Comparison of ENCODE assay signal across 19 mouse cellular contexts in the genomic region with DNA sequence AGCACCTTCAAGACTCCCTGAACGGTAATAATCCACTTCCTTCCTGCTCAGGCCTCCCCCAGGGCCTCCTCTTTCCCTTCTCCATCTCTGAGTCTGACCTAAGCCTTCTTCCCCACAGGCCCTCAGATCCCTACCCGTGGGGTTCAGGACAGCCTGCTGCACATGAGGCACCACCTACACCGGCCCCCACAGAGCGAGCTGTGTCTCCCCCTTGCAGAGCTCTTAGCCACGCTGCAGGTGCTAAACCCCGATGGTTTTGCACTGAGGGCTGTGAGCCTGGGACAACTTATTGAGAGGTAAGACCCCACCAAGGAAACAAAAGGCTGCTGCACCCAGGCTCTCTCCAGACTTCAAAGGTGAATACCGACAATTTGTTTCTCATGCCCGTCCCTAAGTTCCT. TPM values are rescaled to one million over a fixed set of nuclear protein-coding genes. Genes with fewer than 3 reads are reported as not detected.
"Had no signal": no experiment of that assay in that cellular context is flagged by ENCODE, and none has a peak within 500 bp of the region (broad histone marks: within the 10 kb centered on the region; RNA-seq: fewer than 3 reads in every experiment).

No protein-coding gene starts in this region.

- H3K4me1 ChIP-seq: intestine, embryonic 15.5 days; midbrain, embryonic 10.5 days; midbrain, embryonic 15.5 days; neural tube, embryonic 13.5 days had no signal

- H3K27me3 ChIP-seq: intestine, embryonic 15.5 days; limb, embryonic 15.5 days; liver, embryonic 12.5 days; midbrain, embryonic 15.5 days; neural tube, embryonic 13.5 days had no signal

- ATAC-seq: intestine, embryonic 15.5 days; liver, embryonic 12.5 days; midbrain, embryonic 15.5 days had no signal

- DNase-seq: kidney, adult 18-20 months; kidney, postnatal 10 days; kidney, postnatal 4 days; lung, embryonic 14.5 days; lung, postnatal 10 days; lung, postnatal 4 days; retina, postnatal 1 day; right cerebral cortex, postnatal 14 days had no signal

- H3K27ac ChIP-seq: intestine, embryonic 15.5 days; limb, embryonic 15.5 days; liver, embryonic 12.5 days; midbrain, embryonic 10.5 days; midbrain, embryonic 15.5 days; neural tube, embryonic 13.5 days had no signal

- H3K4me3 ChIP-seq: intestine, embryonic 15.5 days; limb, embryonic 15.5 days; liver, embryonic 12.5 days; midbrain, embryonic 10.5 days; midbrain, embryonic 15.5 days; neural tube, embryonic 13.5 days had no signal

- H3K9me3 ChIP-seq: intestine, embryonic 15.5 days; limb, embryonic 15.5 days; liver, embryonic 12.5 days; midbrain, embryonic 10.5 days; midbrain, embryonic 15.5 days; neural tube, embryonic 13.5 days had no signal

- H3K4me2 ChIP-seq: intestine, embryonic 15.5 days; limb, embryonic 15.5 days; liver, embryonic 12.5 days; lung, embryonic 14.5 days; midbrain, embryonic 15.5 days; neural tube, embryonic 13.5 days had no signal

- H3K9ac ChIP-seq: intestine, embryonic 15.5 days; limb, embryonic 15.5 days; liver, embryonic 12.5 days; lung, embryonic 14.5 days; midbrain, embryonic 15.5 days; neural tube, embryonic 13.5 days had no signal

RNA-seq across cellular contexts. Expression of a gene that starts 19.9 kb away (rescaled TPM):
- polyA plus RNA-seq: kidney, embryonic 14.5 days; lung, embryonic 14.5 days had no signal

RNA-seq across cellular contexts. Expression of a gene that starts 55.8 kb away (rescaled TPM):
- polyA plus RNA-seq: intestine, embryonic 15.5 days; kidney, embryonic 14.5 days; limb, embryonic 11.5 days; limb, embryonic 15.5 days; liver, embryonic 12.5 days; liver, embryonic 16.5 days; lung, embryonic 14.5 days; midbrain, embryonic 10.5 days; midbrain, embryonic 15.5 days; neural tube, embryonic 13.5 days; small intestine, adult 2 months; stomach, embryonic 14.5 days had no signal
